Mouse (Mus musculus) frontal cortex, adult (tissue): ENCODE data around the gene Syk.

Experiments used
- ATAC-seq: cut with Nextera tagmentation; 2 replicates; pipeline ENCODE4 v1.9.2; 2017; ENCODE audit warnings: mild to moderate bottlenecking, moderate library complexity, mixed read lengths; ENCODE audit not compliant: low TSS enrichment

Gene Syk

DNA sequence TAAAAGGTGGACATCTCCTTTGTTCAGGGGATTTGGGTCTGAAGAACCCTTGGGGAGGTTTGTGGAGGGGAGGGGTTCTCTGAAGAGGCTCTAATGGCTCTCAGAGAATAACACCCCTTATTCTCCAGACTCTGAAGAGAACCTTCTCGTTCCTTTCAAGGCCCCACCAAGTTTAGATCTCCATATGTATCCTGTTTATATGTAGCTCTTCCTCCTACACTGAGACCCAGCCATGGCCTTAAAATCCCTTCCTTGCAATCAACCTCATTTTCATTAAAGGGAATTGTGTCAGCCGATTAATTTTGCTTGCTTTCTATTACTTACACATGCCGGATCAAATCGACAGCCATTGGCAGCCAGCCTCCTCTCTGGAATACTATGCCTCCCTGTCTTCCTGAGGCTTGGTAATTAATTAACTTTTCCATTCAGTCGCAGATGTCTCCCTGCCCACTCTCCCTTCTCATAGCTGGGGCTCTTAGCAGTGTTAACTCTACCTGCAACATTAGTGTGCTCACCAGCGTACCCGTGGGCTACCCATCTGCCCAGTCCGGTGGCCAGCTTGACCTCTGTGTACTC, 13.7 kb upstream of the Syk start:
- ATAC-seq, result no peak

DNA sequence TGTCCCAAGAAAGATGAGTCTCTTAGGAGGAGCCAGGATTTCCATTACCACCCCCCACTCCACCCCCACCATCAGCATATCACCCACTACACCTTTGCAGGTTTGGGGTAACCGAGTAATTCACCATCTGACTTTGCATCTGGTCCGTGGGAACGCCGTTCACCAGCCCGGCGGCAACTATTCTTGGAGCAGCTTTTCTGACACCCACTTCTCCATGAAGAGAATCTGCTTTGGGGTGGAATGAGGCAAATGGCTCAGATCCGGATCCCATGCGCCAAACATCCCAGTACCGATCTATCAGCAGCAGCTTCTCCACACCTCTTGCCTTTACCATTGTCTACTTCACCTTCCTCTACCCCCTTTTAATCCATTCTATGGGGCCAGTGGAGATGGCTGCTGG, 12.7 kb upstream of the Syk start:
- ATAC-seq, result peak; percentile 92

DNA sequence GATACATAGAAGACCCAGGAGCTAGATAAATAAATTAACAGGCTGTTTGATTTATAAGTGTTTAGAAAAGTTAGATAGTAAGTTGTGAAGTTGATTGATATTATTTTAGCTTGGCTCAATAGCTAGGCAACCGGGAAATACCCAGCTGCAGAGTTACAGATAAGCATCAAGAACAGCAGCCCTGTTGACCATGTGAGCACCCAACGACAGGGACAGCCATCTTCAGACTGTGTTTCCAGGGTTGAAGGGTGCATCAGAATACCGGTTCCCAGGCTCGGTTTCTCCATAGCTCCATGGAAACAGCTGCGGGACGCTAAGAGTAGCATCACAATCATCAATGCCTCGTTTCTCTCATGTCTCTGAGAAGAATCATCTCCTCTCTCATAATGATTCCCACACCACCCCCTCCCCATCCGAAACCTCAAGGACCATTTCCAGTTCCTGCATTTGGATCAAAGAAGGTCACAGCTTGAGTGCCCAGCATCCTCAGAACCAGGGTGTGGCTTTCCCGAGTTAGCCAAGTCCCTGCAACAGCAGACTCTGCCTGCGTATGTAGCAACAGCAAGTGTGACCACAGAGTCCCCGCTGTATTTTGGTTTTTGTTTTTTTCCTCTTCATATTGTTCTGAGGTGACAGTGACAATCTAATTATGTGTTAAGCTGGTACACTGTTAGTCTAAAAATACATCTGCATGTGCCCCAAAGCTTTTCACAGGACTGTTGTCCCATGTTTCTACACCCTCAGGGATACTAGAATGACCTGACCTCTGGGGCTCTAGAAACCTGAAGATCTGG, 11.2 kb upstream of the Syk start:
- ATAC-seq, result no peak

DNA sequence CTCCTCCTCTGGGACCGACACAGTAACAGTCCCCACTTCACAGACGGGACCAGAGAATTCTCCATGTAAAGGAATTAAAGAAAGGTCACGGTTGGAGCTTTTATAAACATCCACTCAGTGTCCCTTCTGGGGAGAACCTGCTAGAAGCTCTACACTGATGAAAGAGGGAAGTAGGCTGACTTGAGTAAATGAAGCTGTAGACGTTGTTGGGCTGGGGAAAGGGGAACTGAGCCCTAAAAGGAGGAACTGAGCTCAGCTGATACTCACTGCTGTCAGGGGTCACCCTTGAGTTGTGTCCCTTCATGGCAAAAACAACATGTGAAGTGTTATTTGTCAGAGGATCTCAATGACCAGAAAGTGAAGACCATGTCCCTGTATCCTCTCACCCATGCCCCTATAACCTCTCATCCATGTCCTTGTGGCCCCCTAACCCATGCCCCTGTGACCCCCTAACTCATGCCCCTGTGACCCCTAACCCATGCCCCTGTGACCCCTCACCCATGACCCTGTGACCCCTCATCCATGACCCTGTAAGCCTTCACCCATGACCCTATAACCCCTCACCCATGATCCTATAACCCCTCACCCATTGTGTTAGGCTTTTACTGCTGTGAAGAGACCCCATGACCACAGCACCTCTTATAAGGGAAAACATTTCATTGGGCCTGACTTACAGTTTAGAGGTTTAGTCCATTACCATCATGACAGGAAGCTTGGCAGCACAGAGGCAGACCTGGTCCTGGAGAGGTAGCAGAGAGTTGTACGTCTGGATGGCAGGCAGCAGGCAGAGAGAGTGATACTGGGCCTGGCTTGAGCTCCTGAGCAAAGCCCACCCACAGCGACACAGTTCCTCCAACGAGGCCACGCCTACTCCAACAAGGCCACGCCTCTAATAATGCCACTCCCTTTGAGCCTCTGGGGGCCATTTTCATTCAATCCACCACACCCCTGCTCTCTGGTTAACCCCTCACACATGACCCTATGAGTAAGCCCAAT, 10.2 kb upstream of the Syk start:
- no peak for ATAC-seq

DNA sequence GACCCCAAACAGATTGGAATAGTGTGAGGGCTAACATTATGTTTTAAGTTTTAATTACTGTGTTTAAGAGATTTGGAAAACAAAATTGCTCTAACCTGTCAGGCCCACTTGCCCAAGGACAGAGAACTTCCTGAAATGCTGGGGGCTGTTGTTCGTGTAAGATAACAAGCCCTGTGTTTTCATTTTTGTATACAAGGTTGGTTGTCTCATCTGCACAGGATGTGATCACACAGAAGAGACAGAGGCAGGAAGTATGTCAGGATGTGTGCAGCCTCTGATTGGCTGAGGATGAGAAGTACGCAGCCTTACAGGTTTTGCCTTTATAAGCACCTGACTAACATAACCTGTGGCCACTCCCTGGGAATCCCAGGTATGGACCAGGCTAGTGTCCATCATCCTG, 8.7 kb upstream of the Syk start:
- ATAC-seq, result no peak

DNA sequence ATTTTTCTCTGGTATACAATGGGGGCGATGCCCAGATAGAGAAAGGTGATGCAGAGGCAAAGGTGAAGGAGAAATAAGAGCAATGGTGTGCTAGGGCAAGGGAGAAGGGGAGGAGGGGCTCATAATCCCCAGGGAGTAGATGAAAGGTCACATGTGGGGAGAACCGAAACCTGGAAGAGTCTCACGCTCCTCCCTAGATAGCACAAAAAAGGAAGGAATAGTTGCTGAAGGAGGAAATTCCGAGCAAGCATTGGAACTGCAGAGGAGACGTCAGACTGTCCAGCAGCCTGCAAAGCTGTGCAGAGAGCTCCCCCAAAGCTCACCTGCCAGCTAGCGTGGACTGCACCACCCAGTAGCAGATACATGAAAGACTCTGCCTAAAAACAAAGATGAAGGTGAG, 7.5 kb upstream of the Syk start:
- no peak for ATAC-seq

DNA sequence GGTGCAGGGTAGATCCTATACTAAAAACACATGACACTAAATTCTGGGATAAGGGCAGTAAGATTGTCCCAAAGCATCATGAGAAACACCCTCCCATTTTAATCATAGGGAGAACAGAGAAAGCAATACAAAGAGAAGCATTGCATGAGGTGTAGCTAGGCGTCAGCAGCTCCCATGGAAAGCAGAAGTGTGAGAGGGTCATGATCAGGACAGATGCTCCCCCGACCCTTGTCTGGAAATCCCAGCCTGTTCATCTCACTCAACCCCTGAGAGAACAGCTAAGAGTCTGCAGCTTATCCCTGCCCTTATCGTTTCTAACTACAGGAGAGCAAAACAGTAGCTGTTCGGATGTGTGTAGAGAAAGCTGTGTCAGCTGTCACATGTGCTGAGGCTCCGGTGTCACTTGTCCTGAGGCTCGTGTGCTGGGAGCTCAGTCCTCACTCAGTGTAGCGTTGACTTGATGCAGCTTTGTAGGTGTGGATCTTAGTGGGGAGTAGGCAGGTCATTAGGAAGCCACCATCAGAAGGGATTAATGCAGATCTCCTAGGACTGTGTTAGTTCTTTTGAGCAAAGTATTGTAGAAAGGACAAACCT, 6.9 kb upstream of the Syk start:
- no peak for ATAC-seq

DNA sequence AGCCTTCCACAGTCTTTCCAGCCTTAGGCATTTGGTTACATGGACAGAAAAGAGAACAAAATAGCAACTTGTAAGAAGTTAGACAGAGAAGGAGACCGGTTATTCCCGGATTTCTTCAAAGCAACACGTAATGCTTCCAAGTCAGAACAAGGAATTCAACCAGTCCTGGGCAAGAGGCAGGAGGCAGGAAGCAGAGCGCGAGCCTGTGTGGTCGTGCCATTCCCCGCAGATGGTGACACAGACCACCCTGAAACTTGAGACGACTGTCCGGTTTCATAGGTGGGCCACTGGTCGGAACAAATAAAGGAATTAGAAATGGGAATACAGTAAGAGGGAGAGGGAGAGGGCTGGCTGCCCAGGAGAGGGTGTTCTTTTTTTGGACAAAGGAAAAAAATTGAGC, 6.1 kb upstream of the Syk start:
- no peak for ATAC-seq

DNA sequence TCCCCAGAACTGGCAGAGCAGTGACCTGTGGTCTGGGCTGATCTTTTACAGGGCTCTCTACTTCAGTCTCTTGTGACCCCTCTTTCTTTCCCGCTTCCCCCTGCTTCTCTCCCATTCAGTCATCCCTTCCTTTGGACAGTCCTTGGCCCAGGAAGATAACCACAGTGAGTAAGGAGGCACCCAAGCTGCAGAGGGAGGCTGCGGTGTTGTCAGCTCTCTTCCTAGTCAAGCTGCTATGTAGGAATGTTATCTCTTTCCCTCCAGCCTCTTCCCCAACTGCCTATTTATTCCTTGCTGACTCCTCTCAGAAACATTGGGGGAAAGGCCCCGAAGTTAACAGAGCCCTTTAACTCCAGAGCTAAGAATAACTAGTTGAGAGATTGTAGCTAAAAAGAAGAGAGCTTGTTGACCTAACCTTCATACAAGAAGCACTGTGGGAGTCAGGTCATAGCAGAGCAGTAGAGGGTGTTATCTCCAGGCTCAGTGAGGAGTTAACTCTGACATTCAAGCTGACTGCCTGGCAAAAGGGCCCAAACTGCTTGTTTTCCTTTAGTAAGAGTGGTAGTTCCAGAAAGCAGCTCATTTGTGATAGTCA, 5.5 kb upstream of the Syk start:
- ATAC-seq, result 0 out of 2 replicates have a peak, but pooled peaks have one; percentile 23

DNA sequence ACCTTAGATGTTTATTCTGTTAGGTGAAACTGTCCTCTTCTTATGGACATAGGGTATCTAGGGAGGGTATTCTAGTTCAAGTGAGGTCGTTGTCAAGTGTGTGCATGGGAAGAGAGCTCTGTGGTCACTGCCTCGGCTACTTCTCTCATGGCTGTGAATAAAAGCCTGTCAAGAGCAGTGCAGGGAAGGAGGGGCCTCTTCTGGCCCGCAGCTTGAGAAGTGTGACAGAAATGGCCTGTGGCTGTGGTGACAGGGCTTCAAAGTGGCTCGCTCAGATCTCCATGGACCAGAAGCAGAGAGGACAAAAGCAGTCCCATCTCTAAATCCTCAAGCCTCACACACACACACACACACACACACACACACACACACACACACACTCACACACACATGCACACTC, 5.0 kb upstream of the Syk start:
- no peak for ATAC-seq

DNA sequence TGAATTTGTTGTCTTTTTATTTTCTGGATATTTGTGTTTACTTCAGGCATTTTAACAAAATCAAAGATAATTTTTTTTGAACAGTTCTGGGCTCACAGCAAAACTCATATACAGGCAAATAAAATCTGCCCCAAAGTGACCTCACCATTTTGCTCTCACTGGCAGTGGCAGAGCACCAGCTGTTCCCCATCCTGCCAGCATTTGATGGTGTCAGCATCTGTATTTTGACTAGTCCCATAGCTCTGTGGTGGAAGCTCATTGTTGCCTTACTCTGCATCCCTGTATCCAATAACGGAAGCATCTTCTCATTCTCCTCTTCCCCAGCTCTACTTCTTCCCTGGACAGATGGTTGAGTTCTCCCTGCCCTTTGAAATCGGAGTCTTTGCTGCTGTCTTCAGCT, 4.2 kb upstream of the Syk start:
- no peak for ATAC-seq

DNA sequence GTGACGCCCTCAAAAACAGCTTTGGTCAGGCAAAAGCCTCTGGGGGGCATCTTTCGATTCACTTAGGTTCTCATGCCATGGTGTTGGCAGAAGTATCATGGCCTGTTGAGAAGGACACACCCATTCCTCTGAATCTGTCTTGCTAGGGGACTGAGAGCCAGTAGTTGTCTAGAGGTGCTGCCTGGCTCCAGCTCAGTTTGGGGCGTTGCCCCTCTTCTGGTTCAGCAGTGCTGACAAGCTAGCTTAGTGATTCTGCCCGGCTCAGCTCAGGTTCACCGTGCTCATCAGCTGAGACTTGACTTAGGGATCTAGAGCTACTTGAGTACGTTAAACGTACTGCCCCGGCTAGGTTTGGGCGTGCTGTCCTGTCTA, 481 bp upstream of the Syk start:
- no peak for ATAC-seq

DNA sequence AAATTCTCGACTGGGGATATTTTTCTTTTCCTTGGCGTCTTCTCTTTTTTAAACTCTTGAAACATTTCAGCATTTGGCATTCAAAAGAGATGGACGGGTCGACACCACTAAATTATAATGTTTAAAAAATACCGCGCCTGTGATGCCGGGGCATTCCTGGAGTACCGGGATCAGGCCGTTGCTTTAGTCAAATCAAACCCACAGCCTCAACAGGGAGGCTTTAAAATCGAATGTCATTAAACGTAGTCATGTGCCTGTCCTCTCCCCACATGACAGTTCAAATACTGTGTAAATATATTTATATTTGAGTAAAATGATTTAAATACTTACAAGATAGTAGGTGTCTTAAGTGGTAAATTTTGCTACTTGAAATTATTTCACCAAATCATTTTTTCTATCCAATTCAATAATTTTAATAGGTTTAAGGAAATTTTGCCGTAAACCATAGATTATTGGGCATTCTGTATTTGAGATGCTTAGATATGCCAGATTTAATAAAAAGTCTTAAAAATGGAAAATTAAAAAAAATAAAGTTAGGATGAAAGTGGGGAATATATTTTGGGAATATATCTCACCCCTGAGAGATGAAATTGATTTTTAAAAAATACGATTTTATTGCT, 1.1 kb downstream of the Syk start:
- ATAC-seq, result no peak

DNA sequence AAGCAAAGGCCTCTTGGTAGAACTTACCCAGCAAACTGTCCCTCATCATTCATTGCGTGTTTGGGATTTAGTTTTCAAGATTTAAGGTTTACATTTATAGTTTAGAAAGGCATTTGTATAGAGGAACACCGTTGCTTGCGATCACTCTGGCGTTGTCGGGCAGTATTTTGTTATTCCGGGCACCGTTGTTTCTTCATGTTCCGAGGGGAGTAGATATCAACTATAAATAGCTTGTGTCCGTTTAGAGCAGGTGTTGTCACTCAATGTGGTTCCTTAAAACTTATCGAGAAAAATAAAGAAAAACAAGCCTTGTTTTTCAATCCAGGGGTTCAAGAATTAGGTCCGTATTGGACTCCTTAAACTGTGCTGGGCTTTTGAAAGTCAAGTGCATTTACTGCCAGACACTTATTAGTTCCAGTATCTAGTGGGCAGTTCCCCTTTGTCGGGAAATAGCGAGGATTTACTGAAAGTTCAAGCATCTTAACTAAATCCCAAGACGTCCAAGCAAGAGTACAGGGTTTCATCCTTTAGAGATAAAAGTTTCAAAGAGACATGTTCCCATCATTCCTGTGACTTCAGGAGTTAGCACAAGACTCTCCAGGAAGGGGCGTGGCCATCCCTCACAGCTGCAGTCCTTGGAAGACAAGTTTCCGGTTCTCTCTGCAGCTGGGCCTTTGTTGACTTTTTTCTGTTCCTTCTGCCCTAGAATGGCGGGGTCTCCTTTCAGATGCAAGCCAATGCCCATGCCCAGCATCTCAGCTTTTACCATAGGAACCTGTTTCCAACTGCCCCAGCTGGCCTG, 1.9 kb downstream of the Syk start:
- no peak for ATAC-seq

DNA sequence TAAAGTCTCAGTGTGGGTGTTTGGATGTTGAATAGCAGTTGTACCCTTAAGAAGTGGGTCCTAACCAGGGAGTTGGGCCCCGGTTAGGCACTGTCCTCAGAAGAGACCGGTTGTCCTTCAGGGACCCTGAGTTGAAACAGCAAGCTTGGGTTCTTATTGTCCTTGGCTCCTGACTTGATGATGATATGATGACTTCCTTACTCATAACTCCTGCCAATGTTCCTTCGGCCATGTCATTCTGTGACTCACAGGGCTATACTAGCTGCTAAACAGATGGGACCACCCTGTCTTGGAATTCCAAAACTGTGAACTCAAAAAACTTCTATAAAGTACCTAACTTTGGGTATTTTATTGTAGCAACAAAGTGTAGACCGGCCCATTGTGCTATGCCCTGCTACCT, 4.8 kb downstream of the Syk start:
- ATAC-seq, result no peak

DNA sequence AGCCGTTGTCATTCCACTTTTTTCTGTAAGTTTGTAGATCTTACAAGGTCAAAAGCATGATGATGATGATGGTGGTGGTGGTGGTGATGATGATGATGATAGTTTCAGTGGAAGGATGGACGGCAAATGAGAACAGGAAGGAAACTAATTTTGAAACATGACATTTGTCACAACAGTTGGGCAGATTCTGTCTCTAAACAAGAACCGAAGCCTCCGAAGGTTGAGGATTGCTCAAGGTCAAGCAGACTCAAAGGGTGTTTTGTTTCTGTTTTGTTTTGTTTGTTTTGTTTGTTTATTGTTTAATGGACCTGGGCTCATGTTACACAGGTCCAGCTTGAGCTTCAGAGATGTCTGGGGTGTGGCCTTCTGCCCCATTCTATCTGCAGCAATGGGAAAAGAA, 6.1 kb downstream of the Syk start:
- no peak for ATAC-seq

DNA sequence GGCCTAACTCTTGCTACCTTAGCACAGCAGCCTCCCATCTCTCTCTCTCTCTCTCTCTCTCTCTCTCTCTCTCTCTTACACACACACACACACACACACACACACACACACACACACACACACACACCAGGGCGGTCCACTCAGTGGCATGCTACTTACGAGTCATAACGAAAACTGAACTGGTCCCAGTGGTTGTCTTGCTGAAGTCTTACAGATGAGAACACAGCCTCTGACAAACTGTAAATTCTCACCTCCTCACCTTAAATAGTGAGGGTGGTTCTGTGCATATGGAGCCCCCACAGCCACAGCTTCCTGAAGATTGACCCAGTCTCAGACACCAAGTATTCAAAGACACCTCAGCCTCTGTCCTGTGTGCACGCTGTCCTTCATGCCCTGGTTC, 8.9 kb downstream of the Syk start:
- no peak for ATAC-seq

DNA sequence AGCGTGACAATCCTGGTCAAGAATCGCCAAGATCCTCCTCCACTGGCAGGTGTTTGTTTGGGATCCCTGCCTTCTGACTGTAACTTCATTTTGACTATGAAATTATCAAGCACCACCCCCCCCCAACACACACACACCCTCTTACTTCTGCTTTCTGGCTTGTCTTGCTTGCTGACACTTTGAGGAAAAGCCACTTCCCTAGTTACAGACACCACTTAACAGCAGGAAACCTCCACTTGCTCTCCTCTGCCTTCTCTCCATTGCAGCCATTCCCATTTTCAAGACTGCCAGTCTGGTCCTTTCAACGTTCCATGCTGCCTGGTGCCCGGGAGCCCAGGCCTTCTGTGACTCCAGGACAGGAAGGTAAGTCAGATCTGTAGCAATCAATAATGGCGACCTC, 13.7 kb downstream of the Syk start:
- no peak for ATAC-seq

DNA sequence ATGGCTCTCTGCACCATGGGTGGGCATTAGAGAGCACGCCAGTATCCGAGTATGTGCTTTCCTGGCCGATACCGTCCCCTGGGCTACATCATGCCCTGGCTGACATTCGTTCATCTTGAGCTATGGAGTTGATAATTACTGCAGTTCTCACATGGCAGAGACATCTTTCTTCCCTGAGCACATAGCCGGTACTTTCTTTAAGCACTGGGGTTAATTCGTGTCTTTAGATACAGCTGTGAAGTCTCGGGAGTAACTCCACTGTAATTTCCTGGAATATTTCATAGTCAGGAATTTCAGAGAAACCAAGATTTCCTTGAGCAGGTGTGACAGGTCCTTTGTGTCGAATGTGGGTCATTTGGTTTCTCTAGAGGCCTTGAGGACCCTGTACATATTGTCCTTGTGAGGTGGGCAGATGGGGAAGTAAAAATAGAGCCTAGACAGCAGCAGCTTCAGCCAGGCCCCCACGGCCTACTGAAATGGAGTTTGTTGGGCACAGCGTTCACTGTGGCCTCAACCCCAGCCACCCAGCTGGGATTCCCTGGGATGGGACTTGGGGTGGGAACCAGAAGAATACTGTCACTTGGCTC, 14.2 kb downstream of the Syk start:
- no peak for ATAC-seq

DNA sequence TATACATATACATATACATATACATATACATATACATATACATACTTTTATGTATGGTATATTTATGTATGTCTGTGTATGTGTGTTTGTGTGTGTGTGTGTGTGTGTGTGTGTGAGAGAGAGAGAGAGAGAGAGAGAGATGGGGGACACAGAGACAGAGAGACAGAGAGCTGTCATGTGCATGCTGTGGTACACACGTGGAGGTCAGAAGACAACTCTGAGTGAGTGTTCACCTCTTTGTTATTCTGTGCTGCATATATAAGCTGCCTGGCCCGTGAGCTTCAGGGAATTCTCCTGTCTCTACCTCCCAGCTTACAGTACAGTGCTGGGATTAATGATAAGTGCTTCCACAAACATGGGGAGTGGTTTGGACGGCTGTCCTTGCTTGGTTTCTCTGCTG, 15.3 kb downstream of the Syk start:
- no peak for ATAC-seq
